Mouse (Mus musculus) gastrocnemius, postnatal 14 days (tissue): ENCODE measurements around the gene Rspo1. TPM values are rescaled to one million over a fixed set of nuclear protein-coding genes. Genes with fewer than 3 reads are reported as not detected.

Experiments
- DNase-seq: peaks from one replicate; pipeline ENCODE4 v3.0.0; 2021; ENCODE audit warnings: mixed read lengths
- intact Hi-C: fragments of 180-260 bp; cut with DNase I; formaldehyde crosslinking; loops from one replicate; pipeline ENCODE4 v1.15.1; 2025; ENCODE audit warnings: low total_unique reads
- total RNA-seq, 2 experiments: library from RNA; stranded (reverse); gene quantifications; 2 replicates each; pipeline ENCODE4 v1.2.3; 2021

Gene Rspo1
- total RNA-seq, 2 experiments from 2014 or later: 0.33 TPM; not detected in 1

DNA sequence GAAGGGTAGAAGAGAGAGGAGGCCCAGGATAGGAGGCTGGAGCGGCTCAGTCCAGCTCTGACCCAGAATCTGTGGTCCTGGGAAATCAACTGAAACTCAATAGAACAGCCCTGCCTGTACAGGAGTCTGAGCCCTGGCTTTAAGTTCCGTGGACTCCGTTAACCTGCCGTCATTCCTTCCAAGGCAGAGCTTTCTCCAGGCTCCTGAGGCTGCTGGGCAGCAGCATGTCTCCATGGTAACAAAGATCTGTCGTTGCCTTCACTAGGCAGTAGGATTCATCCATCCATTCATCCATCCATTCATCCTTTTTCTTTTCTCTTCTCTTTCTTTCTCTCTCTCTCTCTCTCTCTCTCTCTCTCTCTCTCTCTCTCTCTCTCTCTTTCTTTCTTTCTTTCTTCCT lies 15.6 kb upstream of the Rspo1 start:
- intact Hi-C loops: no loop called here
- DNase-seq: no peak

- DNase-seq: no peak
- intact Hi-C loops: no loop called here
Observed at GRCm38 (mm10) chr4:124971094-124971493, 15.1 kb upstream of the Rspo1 start.

DNA sequence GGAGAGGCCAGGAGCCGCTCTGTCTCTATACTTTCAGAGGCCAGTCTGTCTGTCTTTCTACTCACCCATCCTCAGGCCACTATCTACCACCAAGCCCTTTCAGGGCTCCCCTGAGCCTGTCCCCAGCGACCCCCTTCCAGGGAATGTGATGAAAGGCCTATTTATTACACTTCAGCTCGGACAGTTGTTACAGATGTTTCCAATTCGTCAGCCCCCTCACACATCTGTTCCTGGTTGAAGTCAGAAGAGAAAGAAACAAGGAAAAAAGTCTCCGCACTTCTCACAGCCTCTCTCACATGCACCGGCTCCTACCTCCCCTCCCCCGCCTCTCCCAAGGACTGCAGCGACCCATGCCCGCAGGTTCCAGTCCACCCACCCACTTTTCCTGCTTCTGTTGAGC lies 13.9 kb upstream of the Rspo1 start:
- intact Hi-C loops: no loop called here
- no peak for DNase-seq

- intact Hi-C loops: no loop called here
- DNase-seq: no peak
Observed at GRCm38 (mm10) chr4:124973296-124973695, 12.9 kb upstream of the Rspo1 start.

DNA sequence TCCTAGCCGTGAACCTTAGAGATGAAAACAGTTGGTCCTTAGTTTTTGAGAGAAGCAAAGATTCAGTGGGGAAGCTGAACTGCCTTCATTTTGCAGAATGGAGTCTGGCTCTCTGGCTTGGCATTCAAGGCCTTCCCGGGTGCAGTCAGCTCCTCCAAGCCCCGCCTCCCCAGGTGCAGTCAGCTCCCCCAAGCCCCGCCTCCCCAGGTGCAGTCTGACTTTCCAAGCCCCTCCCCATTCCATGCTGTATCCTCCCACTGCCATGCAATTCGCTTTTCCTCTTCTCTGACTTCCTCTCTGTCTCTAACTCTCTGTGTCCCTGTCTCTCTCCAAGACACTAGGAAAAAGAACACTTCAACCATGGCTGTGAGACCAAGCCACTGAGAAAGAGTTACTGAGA lies 8.0 kb upstream of the Rspo1 start:
- intact Hi-C loops: no loop called here
- DNase-seq: no peak

DNA sequence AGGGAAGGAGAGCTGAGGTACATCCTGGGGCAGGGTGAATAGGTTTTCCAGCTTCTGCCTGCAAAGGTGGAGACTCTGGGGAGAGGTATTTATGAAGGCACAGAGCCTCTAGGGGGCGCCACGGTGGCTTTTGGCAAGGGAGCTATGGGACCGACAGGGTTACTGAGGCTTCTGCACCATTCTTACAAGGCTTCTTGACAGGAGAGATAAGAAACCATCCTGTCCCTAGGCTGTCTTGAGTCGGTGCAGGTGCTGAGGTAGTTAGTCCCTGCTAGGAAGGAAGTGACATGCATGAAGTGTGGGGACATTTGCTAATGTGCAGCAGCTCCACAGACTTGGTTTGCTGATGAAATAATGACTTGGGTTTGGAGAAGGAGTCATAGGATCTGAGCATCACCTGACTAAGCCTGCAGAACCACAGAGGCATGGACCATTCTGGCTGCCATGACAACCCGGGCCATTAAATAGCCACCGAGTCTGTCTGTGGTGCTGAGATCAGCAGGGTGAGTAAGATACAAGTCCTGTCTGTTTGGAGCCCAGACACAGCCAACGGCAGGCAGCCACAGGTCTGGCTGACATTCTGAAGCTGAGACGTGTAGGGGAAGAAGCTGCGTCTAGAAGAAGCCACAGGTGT lies 2.2 kb upstream of the Rspo1 start:
- DNase-seq: no peak

GRCm38 (mm10) chr4:124984871-124985670 lies 1.2 kb upstream of the Rspo1 start:
- no peak for DNase-seq
- intact Hi-C loops: no loop called here

More for the DNA sequence above, 2.2 kb upstream of the Rspo1 start:
- intact Hi-C loops: no loop called here

DNA sequence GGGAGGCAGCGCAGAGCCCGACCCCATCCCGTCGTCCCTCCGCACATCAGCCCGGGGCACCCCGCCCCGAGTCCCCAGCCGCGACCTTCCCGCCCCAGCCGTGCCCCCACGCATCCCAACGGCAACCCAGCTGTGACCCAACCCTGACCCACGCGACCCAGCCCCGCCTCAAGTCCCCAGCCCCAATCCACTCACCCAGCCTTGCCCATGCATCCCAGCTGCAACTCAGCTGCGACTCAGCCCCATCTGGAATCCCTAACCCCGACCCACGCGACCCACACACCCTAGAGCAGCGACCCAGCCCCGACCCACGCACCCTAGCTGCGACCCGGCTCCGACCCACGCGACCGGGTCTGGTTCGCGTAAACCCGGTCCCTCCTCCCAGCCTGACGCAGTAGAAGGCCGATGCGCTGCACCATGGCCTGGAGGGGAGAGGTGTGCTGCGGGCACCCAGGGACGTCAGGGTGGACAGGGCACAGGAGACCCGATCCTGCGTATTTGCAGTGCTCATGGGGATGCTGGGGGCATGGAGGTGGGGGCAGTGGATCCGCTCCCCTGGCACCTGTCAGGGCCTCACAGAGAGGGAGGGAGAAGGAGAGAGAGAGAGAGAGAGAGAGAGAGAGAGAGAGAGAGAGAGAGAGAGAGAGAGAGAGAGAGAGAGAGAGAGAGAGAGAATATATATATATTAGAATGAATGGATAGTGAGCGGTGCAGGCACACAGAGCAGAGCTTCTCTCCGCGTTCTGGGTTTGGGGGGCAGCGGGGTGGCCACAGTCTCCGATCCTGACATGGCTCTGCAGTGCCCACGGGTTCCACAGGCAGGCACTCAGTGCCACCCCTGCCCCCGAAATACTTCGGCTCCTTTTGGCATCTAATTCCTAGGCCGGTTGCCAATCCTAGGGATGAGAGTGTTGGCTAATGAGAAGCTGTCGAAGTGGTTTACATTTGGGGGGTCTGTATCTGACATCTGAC lies 795 bp downstream of the Rspo1 start:
- DNase-seq: no peak
- intact Hi-C loops: no loop called here

- intact Hi-C loops: no loop called here
- DNase-seq: no peak
Observed at GRCm38 (mm10) chr4:124987711-124988097, 1.5 kb downstream of the Rspo1 start.

- no peak for DNase-seq
- intact Hi-C loops: no loop called here
Observed at GRCm38 (mm10) chr4:124988382-124988781, 2.2 kb downstream of the Rspo1 start.

DNA sequence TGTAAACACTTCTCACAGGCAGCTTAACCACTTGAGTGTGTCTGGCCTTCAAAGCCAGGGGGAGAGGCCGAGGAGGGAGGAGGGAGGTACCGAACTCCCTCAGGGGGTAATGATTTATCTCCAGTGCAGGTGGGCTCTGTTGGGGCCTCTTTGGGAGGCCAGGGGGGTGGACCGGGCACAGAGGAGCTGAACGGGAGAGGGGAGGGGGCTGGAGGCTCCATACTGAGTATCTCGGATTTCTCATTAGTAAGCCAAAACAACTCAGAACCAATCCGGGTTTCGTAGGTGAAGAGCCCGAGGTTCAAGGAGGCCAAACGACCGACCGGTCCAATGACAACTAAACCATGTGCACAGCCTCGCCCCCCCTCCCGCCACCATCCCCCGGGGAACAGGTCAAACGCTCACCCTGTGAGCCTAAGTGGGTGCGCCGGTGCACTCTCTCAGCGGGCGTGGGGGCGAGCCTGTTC lies 3.6 kb downstream of the Rspo1 start:
- intact Hi-C loops: no loop called here
- DNase-seq: no peak

- no peak for DNase-seq
- intact Hi-C loops: no loop called here
Observed at GRCm38 (mm10) chr4:124990325-124990724, 4.1 kb downstream of the Rspo1 start.

DNA sequence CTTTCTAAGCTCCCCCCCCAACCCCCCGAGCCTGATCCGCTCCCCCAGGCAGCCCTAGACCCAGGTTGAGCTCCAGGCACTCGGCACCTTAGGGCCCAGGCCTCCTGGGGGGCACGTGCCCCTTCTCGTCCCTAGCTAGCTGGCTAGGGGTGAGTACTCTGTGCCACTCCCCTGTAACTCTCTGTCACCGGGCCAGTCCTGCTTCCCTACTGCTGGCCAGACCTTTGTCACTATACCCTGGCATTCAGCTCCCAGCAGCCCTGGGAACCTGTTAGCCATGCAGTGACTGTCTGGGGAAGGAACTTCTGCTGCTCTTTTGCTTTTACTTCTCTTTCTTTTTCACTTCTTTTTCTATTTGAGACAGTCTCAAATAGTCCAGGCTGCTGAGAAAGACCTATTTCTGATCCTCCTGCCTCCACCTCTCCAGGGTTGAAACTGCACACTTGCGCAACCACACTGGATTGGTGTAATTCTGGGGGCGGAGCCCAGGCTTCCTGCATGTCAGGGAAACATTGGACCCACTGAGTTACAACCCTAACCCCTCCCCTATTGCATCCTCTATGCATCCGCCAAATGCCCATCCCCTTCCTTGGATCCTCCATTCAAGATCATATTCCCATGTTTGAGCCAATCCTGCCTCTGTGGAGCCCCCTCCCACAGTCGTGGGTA lies 11.4 kb downstream of the Rspo1 start:
- intact Hi-C loops: no loop called here
- no peak for DNase-seq

DNA sequence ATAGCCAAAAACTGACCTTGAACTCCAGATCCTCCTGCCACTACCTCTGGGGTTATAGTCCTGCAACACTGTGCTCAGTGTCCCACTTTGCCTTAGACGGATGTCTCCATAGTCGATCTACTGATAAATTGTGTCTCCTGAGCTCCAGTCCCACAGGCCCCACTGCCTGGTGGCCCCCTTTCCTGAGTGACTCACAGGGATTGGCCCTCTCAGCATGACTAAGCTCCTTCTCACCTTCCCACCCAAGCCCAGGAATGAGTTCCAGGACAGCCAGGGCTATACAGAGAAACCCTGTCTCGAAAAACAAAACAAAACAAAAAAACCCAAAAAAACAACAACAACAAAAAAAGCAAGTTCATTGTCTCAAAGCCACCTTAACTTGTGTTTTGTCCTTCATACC lies 13.3 kb downstream of the Rspo1 start:
- intact Hi-C loops: no loop called here
- no peak for DNase-seq

DNA sequence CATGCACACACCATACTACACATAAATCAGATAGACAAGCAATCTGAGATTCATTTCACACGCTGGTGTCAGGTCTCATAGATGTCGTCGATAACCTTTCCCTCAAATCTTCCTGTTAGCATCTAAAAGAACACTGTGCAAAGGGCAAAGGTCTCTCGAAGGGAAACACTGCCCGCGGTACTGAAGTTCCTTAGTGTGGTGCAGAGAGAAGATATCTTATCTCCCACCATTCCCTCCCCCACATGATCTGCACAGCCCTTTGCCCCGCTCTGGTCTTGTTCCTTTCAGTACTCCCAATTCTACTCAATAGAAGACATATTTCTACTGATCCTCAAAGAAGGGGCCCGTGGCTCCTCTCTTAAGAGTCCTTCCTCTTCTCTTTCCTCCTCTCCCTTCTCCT lies 16.7 kb downstream of the Rspo1 start:
- DNase-seq: no peak
- intact Hi-C loops: no loop called here

GRCm38 (mm10) chr4:125004886-125005285 lies 18.7 kb downstream of the Rspo1 start:
- intact Hi-C loops: no loop called here
- no peak for DNase-seq

DNA sequence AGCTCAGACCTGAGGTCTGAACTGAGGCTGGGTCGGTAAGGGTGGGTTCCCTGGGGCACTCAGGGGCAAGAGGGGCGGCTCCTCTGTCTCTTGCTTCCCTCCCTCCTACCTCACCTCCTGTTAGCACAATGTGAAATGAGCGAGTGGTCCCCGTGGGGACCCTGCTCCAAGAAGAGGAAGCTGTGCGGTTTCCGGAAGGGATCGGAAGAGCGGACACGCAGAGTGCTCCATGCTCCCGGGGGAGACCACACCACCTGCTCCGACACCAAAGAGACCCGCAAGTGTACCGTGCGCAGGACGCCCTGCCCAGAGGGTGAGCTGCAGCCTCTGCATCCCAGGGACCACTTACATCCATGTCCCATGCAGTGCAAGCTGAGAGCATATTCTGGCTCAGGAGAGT lies 21.2 kb downstream of the Rspo1 start:
- intact Hi-C loops: no loop called here
- DNase-seq: no peak

GRCm38 (mm10) chr4:125008220-125008619 lies 22.0 kb downstream of the Rspo1 start:
- intact Hi-C loops: no loop called here
- no peak for DNase-seq

DNA sequence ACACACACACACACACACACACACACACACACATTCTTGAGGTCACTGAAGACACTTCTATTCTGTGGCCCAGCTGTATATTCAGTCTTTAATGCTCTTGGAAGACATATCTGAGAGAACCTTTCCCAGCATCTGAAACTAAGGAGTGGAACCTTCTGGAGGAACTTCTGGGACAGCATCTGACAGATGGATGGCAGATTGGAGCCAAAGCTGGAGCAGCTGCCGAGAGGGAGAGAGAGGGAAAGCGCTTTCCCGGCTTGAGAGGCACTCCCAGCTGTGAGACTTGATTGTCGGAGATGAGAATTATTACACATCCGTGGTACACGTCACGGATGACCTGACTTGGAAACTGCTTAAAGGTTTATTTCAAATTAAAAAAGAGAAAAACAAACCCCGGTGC lies 22.5 kb downstream of the Rspo1 start:
- intact Hi-C loops: no loop called here
- no peak for DNase-seq
